Mouse (Mus musculus): ENCODE results near the gene Grid2. TPM values are rescaled to one million over a fixed set of nuclear protein-coding genes. Genes with fewer than 3 reads are reported as not detected.
A peak's percentile ranks its signal among the peaks of the same experiment; 100 is the strongest.

Gene Grid2
- total RNA-seq, 2 experiments from 2014 or later, result 25.2 to 26.8 TPM

DNA sequence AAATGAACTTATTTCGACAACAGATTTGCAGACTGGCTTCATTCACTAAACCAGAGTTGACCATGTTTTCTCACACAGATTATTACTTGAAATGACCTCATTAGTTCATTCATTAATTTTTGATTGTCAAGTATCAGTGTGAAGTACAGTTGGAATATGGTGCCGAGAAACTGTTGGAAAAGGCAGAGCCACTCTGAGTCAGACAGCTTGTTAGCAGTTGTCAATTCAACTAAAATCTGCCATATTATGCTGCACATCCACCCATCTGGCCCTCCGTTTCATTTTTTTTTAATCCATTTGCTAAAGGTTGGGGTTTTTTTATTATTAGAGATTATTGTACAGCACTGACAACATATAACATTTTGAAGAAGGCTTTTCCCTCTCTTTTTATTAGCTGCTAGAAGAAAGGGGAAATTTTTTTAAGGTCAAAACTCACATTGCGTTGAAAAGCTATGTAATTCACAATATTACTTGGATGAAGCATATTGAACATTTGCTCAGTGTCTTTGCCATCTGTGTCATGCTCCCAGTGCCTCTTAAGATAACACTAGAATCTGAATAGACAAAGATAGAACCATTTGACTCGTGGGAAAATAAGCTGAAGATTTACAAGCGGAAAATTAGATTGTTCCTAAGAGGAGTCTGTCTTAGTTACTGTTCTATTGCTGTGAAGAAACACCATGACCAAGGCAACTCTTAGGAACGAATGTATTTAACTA is 1333.0 kb downstream of the Grid2 start:
- DNase-seq, result no peak
- intact Hi-C loops (cut with DNase I), result no loop called here

GRCm38 (mm10) chr6:64596261-64596660 is 1340.6 kb downstream of the Grid2 start:
- DNase-seq, result no peak
- intact Hi-C loops (cut with DNase I), result no loop called here

DNA sequence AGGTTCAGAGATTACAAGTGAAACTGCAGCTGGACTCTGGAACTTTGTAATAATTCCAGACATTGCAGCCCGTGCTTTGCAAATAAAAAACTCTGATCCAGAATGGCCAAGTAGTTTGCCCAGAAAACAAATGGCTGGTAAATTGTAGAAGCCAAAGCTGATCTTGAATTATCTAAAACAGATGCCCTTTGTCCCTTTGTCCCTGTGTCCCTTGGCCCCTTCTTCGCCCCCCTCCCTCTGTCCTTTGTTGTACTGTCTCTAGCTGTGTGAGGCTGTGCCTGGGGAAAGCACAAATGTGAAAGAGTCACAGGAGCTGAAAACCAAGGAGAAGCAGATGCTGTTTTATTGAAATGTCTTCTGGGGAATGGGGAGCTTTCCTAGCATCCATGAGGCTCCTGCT is 1341.2 kb downstream of the Grid2 start:
- intact Hi-C loops (cut with DNase I), result no loop called here
- DNase-seq, result no peak

DNA sequence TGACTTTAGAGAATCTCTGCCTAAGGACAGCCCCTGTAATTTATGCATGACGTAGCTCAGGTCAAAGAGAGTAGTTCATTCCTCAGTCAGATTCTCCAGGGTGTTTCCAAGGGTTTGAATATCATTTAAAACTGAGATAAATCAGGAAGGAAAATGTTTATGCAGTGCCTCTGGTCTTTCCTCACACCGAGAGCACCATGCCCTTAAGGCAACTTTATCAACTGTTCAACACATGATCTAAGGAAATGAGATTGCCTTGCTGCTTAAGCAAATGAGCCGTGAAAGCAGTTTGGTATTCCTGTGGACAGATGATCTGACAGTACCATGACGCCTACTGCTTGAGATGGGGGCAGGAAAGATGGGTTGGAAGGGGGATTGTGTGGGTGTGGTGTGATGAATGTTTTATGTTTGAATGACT is 1342.5 kb downstream of the Grid2 start:
- no peak for DNase-seq
- intact Hi-C loops (cut with DNase I), result no loop called here

DNA sequence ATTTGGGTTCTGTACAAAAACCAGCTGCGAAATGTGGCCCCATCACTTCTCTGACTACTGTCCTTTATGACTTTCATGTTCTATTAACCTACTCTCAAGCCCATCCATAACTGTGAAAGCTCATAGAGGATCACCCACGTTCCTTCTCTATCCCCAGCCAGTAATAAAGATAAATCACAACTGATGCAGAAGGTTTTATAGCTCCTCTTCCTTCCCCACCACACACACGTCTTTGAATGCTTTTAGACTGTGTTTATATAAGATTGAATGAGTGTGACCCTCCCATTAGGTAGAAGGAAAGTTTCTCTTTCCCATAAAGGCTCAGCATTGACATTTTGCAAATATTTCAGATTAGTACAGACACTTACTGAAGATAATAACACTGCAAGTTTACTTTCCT is 1350.1 kb downstream of the Grid2 start:
- intact Hi-C loops (cut with DNase I), result no loop called here
- no peak for DNase-seq

DNA sequence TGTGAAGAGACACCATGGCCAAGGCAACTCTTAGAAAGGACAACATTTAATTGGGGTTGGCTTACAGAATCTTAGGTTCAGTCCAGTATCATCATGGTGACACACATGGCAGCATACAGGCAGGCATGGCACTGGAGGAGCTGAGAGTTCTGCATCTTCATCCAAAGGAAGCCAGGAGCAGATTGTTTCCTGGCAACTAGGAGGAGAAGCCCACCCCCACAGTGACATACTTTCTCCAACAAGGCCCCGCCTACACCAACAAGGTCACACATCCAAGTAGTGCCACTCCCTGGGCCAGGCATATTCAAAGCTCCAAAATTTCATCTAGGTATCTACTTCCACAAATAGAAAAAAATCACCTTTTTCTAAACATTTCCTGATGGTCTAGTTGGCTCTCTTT is 1351.4 kb downstream of the Grid2 start:
- no peak for DNase-seq
- intact Hi-C loops (cut with DNase I), result no loop called here

GRCm38 (mm10) chr6:64607942-64608341 is 1352.3 kb downstream of the Grid2 start:
- peak; percentile 27 for DNase-seq
- intact Hi-C loops (cut with DNase I), result no loop called here

DNA sequence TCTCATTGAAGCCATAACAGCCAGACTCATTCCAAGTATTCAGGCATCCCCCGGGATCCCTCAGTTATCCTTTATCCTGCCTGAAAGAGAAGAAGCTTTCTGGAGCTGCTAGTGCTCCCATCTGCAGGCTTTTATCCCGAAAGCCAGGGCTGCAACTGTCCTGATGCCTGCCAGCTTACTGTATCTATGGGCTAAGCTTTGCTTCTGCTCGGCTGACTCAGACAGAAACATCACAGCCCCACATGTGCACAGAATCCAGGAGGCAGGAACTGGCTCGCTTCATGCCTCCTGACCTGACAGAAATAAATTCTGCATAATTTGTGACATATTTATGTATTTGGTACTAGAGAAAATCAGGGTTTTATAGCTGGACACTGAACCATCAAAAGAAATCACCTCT is 1361.2 kb downstream of the Grid2 start:
- intact Hi-C loops (cut with DNase I), result no loop called here
- no peak for DNase-seq

GRCm38 (mm10) chr6:64617417-64618135 is 1361.9 kb downstream of the Grid2 start:
- intact Hi-C loops (cut with DNase I), result no loop called here
- DNase-seq, result no peak

DNA sequence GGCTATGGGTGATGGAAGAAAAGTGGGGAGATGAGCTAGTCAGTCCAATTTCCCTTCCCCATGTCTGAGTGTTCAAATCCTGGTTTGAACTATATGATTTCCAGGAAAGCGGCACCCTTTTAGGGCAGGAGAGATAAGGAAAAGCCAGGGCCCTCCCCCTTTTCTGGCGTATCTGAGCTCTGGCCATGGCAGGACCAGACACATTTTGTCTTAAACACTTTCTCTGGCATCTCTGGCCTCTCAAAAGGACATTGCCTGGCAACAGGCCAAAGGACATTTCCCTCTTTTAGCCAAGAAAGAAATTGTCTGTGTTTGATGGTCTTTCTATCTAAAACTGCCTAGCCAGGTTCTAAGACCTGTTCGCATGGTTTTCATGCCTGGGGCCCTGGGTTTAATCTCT is 1367.7 kb downstream of the Grid2 start:
- intact Hi-C loops (cut with DNase I), result no loop called here
- peak; percentile 8 for DNase-seq

DNA sequence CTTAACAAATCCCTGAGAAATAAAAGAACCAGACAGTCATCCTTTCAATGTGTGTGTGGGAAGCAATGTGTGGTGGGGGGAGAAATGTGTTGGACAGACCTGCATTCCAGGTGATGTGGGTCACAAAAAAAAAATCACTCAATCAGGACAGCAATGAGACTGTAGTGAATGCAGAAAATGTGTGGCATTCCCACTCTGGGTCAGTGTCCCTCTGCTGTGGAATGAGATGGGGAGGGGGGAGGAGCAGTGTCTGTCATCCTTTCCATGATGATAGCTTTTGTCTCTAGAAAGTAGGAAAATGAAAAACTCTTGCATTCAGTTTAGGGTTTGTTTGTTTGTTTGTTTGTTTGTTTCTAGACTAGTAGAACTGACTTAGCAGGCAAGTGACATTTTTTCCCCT is 1392.0 kb downstream of the Grid2 start:
- no peak for DNase-seq
- intact Hi-C loops (cut with DNase I), result no loop called here

DNA sequence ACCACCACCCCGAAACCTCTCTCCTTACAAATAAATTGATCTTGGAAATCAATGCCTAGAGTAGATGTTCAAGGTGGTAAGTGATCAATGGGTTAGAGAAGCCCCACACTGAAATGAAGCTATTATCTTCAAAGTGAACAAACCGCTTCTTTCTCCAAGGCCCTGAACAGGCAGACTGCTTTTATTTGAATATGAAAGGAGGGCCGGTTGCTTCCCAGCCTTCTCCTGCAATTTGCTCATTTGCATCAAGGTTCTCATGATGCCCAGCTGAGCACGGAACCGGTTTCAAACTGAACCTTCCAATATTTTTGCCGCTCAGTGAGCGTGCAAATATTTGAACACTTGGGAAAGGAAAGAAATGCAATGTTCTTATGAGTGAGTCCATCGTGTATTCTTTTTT is 1392.5 kb downstream of the Grid2 start:
- no peak for DNase-seq
- intact Hi-C loops (cut with DNase I), result no loop called here

DNA sequence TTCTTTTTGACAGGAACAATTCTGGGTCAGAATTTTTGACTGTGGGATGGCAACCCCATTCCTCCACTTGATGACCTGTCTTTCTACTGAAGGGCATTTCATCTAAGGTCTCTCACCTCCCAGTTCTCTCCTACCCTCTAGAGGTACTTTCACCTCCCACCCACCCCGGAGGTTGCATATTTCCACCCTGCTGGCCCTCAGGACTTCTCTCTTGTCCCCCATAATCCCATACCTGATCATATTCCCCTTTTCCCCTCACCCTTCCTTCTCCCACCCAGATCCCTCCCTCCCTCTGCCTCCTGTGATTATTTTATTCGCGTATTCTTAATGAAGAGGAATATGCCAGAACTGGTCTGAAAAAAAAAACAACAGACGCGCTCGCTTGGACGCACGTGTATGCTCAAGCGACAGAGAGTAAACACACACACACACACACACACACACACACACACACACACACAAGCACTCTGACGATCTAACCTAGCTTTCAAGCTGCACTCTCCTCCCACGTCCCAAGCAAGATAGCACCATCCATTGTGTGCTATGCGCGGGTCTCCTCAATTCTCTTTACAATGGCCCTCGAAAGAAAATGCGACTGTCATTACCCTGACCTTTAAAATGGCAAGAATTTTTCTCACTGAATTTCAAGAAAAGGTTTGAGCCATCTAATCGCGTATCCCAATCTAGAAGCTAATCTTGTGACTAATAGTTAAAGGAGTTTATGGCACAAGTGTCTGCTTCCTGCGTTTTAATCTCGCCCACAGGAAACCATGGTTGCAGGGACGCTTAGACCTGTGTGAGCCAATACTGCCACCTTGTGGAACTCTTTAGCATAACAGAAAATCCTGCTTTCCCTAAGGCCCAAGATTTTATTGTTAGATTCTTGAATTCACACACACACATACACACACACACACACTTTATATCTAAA is 1393.9 kb downstream of the Grid2 start:
- DNase-seq, result peak; percentile 53
- intact Hi-C loops (cut with DNase I), result loop anchor here (5.0 kb wide), 1 partner anchor 1392 kb away; the partner anchor contains the start of gene Grid2

GRCm38 (mm10) chr6:64650765-64651164 is 1395.1 kb downstream of the Grid2 start:
- intact Hi-C loops (cut with DNase I), result loop anchor here (5.0 kb wide), 1 partner anchor 1393 kb away; the partner anchor contains the start of gene Grid2

GRCm38 (mm10) chr6:64671010-64671409 is 1415.3 kb downstream of the Grid2 start:
- DNase-seq, result no peak
- intact Hi-C loops (cut with DNase I), result no loop called here

More at GRCm38 (mm10) chr6:64650765-64651164, 1395.1 kb downstream of the Grid2 start:
- DNase-seq, result no peak

DNA sequence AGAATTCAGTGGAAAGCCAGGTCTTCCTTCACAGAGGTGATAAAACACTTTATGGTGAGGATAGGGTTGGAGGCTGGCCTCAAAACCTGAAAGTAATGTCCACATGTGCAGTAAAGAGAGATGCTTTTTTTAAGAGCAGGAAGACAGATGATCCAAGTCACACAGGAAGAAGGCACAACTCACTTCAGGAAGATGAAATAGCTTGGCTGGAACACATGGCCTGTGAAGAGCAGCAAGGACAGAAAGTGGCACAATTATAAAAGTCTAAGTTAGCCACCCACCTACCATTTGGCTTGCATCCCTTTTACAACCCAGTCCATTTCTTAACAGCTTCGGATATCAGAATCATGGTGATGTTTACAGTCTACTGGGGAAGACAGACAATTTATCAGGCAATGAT is 1423.1 kb downstream of the Grid2 start:
- intact Hi-C loops (cut with DNase I), result no loop called here
- DNase-seq, result no peak

DNA sequence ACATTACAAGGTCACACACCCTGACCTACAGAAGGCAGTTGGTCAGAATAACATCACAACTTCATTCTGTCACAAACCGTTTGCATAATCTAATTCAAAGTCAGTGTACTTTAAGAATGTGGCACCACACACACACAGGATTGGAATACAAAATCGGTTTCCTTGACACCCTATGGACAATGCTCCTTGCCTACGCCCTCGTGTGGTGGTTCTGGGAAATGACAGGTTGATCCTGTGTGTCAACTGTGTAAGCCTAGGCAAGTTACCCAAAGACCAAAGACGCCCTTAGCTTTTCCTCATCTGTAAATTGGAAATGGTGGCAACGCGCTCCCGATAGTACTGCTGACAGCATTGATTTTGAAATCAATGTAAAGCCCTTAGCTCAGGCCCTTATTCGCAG is 1428.3 kb downstream of the Grid2 start:
- DNase-seq, result peak; percentile 62
- intact Hi-C loops (cut with DNase I), result loop anchor here (10.0 kb wide), 1 partner anchor 401 kb away; no protein-coding TSS in a partner anchor

DNA sequence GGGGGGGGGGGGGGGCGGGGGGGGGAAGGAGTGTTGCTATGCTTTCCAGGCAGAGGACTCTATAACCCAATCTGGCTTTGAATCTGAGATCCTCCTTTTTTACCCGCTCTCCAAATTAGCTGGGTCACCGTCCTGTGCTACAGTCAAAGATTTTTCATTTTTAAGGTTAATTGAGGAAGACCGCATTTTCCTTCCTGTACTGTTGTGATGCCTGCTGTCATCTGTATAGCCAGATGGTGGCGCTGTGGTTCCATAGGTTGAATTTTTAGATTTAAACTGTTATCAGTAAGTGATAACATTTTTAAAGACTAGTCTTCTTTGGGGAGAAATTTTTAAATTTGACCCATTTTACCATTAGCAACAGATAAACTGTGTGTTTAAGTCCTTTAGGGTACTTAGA is 1429.3 kb downstream of the Grid2 start:
- intact Hi-C loops (cut with DNase I), result loop anchor here (5.0 to 10.0 kb wide), 2 partner anchors 312 to 400 kb away; no protein-coding TSS in a partner anchor
- DNase-seq, result peak; percentile 59

DNA sequence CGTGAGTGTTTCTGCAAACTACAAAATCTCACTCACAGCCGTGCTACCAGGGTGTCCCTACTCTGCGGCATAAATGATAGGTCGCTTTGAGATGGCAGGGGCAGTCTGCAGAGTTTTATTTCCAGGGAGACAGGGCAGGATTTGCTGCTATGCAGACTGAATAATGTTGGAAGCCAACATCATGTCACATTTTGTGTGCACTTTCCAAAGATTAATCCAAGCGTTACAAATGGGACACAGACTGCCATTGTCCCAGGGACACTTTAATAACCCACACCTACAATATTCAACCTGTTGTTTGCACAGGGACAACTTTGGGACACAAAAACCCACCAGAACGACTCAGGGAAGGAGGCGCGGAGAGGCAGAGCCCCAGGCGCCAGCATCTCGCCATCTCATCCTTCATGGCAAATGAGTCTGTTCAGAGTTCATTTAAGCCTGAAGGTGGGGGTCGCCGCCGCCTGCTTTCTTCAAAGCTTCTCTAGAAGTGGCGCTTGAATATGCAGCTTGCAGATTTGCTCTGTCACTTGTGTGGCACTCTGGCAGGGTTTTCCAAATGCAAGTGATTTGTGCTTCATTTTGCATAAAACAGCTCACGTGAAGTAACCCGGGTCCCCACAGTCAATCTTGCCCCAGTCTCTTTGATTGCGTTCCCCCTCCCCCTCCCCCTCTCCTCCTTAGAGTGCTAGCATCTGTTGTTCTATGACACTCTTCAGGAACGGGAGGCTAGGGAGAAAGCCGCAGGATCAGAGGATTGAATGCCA is 1432.7 kb downstream of the Grid2 start:
- intact Hi-C loops (cut with DNase I), result loop anchor here (5.0 to 10.0 kb wide), 2 partner anchors 309 to 396 kb away; no protein-coding TSS in a partner anchor
- DNase-seq, result peak; percentile 59

DNA sequence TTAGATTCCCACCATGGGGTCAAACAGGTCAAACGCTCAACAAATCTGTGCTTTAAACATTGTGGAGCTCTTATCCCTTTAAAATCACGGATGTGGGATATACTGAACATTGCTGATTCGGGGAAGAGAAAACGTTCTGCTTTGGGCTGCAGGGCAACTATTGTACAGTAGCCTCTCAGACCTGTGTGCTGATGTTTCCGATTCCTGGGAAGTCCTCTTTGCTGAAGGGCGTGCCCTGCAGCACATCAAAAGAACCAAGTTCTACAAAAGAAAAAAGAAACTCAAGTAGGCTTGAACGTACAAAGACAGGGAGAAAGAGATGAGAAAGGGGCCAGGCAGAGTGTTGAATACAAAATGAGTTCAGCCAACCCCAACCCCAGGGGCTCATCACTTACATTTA is 1439.0 kb downstream of the Grid2 start:
- intact Hi-C loops (cut with DNase I), result no loop called here
- DNase-seq, result no peak

Measured in left cerebral cortex, postnatal 4 days (tissue).